Mouse (Mus musculus): ENCODE measurements at regions not wholly inside any gene's neighbourhood (a gene's known extent, or its start where the extent isn't known, plus 50 kb on each side); places are given as distances from the start of the nearest gene placed in this dataset.

- no peak for DNase-seq
Measured at GRCm38 (mm10) chr16:26168216-26168615, 62.6 kb upstream of the P3h2 start.

DNA sequence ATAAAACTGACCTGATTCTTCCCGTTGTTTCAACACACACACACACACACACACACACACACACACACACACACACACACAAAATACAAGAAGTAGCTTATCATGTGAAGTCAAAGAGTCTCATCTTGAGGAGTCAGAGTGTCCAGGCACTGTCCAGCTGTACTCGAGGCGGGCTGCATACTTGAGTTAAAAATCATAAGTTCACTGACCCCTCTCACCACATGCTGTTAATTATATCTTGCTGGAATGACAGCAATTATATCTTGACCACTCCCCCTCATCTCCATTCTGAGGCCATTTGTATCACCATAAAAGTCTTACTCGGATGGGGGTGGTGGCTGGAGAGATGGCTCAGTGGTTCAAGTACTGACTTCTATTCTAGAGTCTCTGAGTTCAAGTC, 58.5 kb upstream of the P3h2 start:
- no peak for DNase-seq

GRCm38 (mm10) chr16:26163401-26163800, 57.8 kb upstream of the P3h2 start:
- DNase-seq: no peak

GRCm38 (mm10) chr16:26157606-26158005, 52.0 kb upstream of the P3h2 start:
- DNase-seq: no peak

Measured in adrenal gland, postnatal 25 days (tissue).